In genomic region chr1:87658063-87658462, GRCm38 (mm10) we compare ENCODE assay signal across 12 mouse cellular contexts. TPM values are rescaled to one million over a fixed set of nuclear protein-coding genes. Genes with fewer than 3 reads are reported as not detected.
DNase-seq lines count a peak whose midpoint lies in the region; ATAC-seq and TF ChIP-seq lines count a peak whose summit lies in the region.
"Had no signal": no experiment of that assay in that cellular context is flagged by ENCODE, and none has a peak within 500 bp of the region (broad histone marks: within the 10 kb centered on the region; RNA-seq: fewer than 3 reads in every experiment).

No protein-coding gene starts in this region.

- no peak for TF ChIP-seq CTCF in heart, postnatal 0 days (IDR thresholded peaks at IDR 0.05; ENCODE audit: low read depth)

- WGBS in heart, postnatal 0 days = 62% methylated on average over 3 of the region's 3 CpGs
- WGBS in midbrain, embryonic 15.5 days = 50% methylated on average over 3 of the region's 3 CpGs
- 40% methylated on average over 3 of the region's 3 CpGs for WGBS in midbrain, embryonic 13.5 days

- H3K9me3 ChIP-seq in heart, postnatal 0 days (replicated peaks; ENCODE audit: control insufficient read depth, low read length) = no peaks in the 10 kb centered on the region
- no peaks in the 10 kb centered on the region for H3K9me3 ChIP-seq in midbrain, embryonic 15.5 days
- H3K9me3 ChIP-seq in midbrain, embryonic 13.5 days = no peaks in the 10 kb centered on the region
- H3K9me3 ChIP-seq: forebrain, embryonic 15.5 days; heart, embryonic 15.5 days had no signal

- H3K36me3 ChIP-seq in heart, postnatal 0 days (replicated peaks; ENCODE audit: control insufficient read depth, insufficient read depth, low read length) = no peaks in the 10 kb centered on the region
- no peaks in the 10 kb centered on the region for H3K36me3 ChIP-seq in midbrain, embryonic 15.5 days (replicated peaks)
- no peaks in the 10 kb centered on the region for H3K36me3 ChIP-seq in midbrain, embryonic 13.5 days
- H3K36me3 ChIP-seq: forebrain, embryonic 15.5 days; heart, embryonic 15.5 days had no signal

- intact Hi-C loops in heart, postnatal 25 days (cut with DNase I) = no loop called here

- no peak for DNase-seq in heart, postnatal 0 days (ENCODE audit: low spot score)
- DNase-seq in heart, postnatal 25 days (ENCODE audit: low spot score) = no peak
- DNase-seq in spleen, postnatal 36 days (ENCODE audit: low spot score in 2 of 2) = peak; percentile 72 to 76
- DNase-seq in frontal cortex, adult 2 months (ENCODE audit: extremely low spot score in 1 of 2, low spot score in 1 of 2) = no peak
- no peak for DNase-seq in cerebellum, postnatal 36 days
- DNase-seq: adrenal gland, postnatal 25 days; thymus, postnatal 36 days had no signal

- H3K27me3 ChIP-seq in heart, postnatal 0 days (ENCODE audit: control insufficient read depth, insufficient read depth, low read length) = no peaks in the 10 kb centered on the region
- H3K27me3 ChIP-seq in midbrain, embryonic 15.5 days (replicated peaks) = no peaks in the 10 kb centered on the region
- no peaks in the 10 kb centered on the region for H3K27me3 ChIP-seq in midbrain, embryonic 13.5 days
- H3K27me3 ChIP-seq: forebrain, embryonic 15.5 days; heart, embryonic 15.5 days had no signal

- H3K4me1 ChIP-seq in heart, postnatal 0 days (ENCODE audit: control insufficient read depth, insufficient read depth) = no peaks in the 10 kb centered on the region
- peaks cover 7% of the 10 kb centered on the region; the same call in 1 of the 2 replicates for H3K4me1 ChIP-seq in midbrain, embryonic 15.5 days
- peaks cover 7% of the 10 kb centered on the region for H3K4me1 ChIP-seq in midbrain, embryonic 13.5 days (replicated peaks)
- H3K4me1 ChIP-seq: forebrain, embryonic 15.5 days had no signal

- no peak overlapping the region for H3K9ac ChIP-seq in heart, postnatal 0 days (replicated peaks; ENCODE audit: low read depth, low read length)
- H3K9ac ChIP-seq in midbrain, embryonic 15.5 days = no peak overlapping the region
- no peak overlapping the region for H3K9ac ChIP-seq in midbrain, embryonic 13.5 days (replicated peaks)
- H3K9ac ChIP-seq: forebrain, embryonic 15.5 days; heart, embryonic 15.5 days had no signal

- ATAC-seq in heart, postnatal 0 days (ENCODE audit: insufficient read depth, low read depth) = no peak
- 0 out of 2 replicates have a peak, but pooled peaks have one; percentile 33 for ATAC-seq in midbrain, embryonic 15.5 days (replicated peaks)
- ATAC-seq in midbrain, embryonic 13.5 days = no peak
- peak; percentile 52 for ATAC-seq in common myeloid progenitor, adult 5-6 weeks (replicated peaks; ENCODE audit: low read depth, poor library complexity, severe bottlenecking)
- ATAC-seq: forebrain, embryonic 15.5 days had no signal

- H3K4me3 ChIP-seq in heart, postnatal 0 days (ENCODE audit: low read depth, low read length) = no peak overlapping the region
- H3K4me3 ChIP-seq in midbrain, embryonic 15.5 days = no peak overlapping the region
- H3K4me3 ChIP-seq in midbrain, embryonic 13.5 days (replicated peaks) = no peak overlapping the region
- H3K4me3 ChIP-seq: forebrain, embryonic 15.5 days; heart, embryonic 15.5 days had no signal

- TF ChIP-seq EP300 in heart, postnatal 0 days (IDR thresholded peaks at IDR 0.05; ENCODE audit: low read depth) = no peak

- 0 out of 2 replicates have a peak overlapping the region, but pooled peaks have one; percentile 11 for H3K27ac ChIP-seq in heart, postnatal 0 days (ENCODE audit: low read depth)
- no peak overlapping the region for H3K27ac ChIP-seq in midbrain, embryonic 15.5 days
- no peak overlapping the region; the same call in 1 of the 2 replicates for H3K27ac ChIP-seq in midbrain, embryonic 13.5 days
- H3K27ac ChIP-seq: forebrain, embryonic 15.5 days; heart, embryonic 15.5 days had no signal

- no peak overlapping the region for H3K4me2 ChIP-seq in heart, postnatal 0 days (ENCODE audit: low read depth, low read length)
- no peak overlapping the region for H3K4me2 ChIP-seq in midbrain, embryonic 15.5 days
- H3K4me2 ChIP-seq in midbrain, embryonic 13.5 days (replicated peaks) = no peak overlapping the region
- H3K4me2 ChIP-seq: forebrain, embryonic 15.5 days; heart, embryonic 15.5 days had no signal

RNA-seq across cellular contexts. Expression of gene Inpp5d, which starts 38.0 kb away (rescaled TPM):
- 9.9 and 66.4 TPM in 2 replicates for total RNA-seq in heart, postnatal 0 days (2014; rRNA removed; ENCODE audit: low replicate concordance)
- 3.2 and 5.0 TPM in 2 replicates for polyA plus RNA-seq in heart, postnatal 0 days (2015; fragmentation: Nextera tagmentation; extraction: Ambion mirVana)
- total RNA-seq in heart, postnatal 25 days (2021) = 10 to 100 TPM; 10.4 to 12.5 TPM
- polyA plus RNA-seq in midbrain, embryonic 15.5 days (2015; fragmentation: Nextera tagmentation; extraction: Ambion mirVana) = 4.8 and 5.4 TPM in 2 replicates
- 1.9 and 2.5 TPM in 2 replicates for polyA plus RNA-seq in midbrain, embryonic 13.5 days (2015; fragmentation: Nextera tagmentation; extraction: Ambion mirVana)
- total RNA-seq in common myeloid progenitor, adult 5-6 weeks (2017) = 71.7 and 87.7 TPM in 2 replicates
- polyA plus RNA-seq in frontal cortex, adult 2 months (2012; rRNA removed) = 13.1 and 19.8 TPM in 2 replicates

Comparison
In these comparisons a context has a peak if more than half of its experiments do, and no peak if none do; other contexts are left out.
1. ATAC-seq: peak in midbrain, embryonic 15.5 days (single experiment) and common myeloid progenitor, adult 5-6 weeks (single experiment); none in heart, postnatal 0 days (single experiment) and midbrain, embryonic 13.5 days (single experiment).
2. DNase-seq: peak in spleen, postnatal 36 days (2 of 2); none in heart, postnatal 0 days (single experiment), heart, postnatal 25 days (single experiment), frontal cortex, adult 2 months (0 of 2) and cerebellum, postnatal 36 days (0 of 2).